Mouse (Mus musculus): ENCODE data around the gene Manf.

Gene Manf

GRCm38 (mm10) chr9:106884996-106885900 lies 6.5 kb downstream of the Manf start:
- DNase-seq (ENCODE audit: low read depth), result no peak

- DNase-seq (ENCODE audit: low read depth), result no peak
Observed at GRCm38 (mm10) chr9:106884306-106884705, 7.5 kb downstream of the Manf start.

GRCm38 (mm10) chr9:106883085-106883484 lies 8.7 kb downstream of the Manf start:
- DNase-seq (ENCODE audit: low read depth), result no peak

- DNase-seq (ENCODE audit: low read depth), result no peak
Observed at GRCm38 (mm10) chr9:106882176-106882575, 9.6 kb downstream of the Manf start.

- DNase-seq (ENCODE audit: low read depth), result no peak
Observed at GRCm38 (mm10) chr9:106881071-106881755, 10.6 kb downstream of the Manf start.

GRCm38 (mm10) chr9:106879471-106879870 lies 12.3 kb downstream of the Manf start:
- no peak for DNase-seq (ENCODE audit: low read depth)

- DNase-seq (ENCODE audit: low read depth), result no peak
Observed at GRCm38 (mm10) chr9:106876666-106877065, 15.1 kb downstream of the Manf start.

- DNase-seq (ENCODE audit: low read depth), result no peak
Observed at GRCm38 (mm10) chr9:106874216-106874615, 17.6 kb downstream of the Manf start.

- peak; percentile 46 for DNase-seq (ENCODE audit: low read depth)
Observed at GRCm38 (mm10) chr9:106858036-106858435, 33.7 kb downstream of the Manf start.

- no peak for DNase-seq (ENCODE audit: low read depth)
Observed at GRCm38 (mm10) chr9:106856664-106857063, 35.1 kb downstream of the Manf start.

- no peak for DNase-seq (ENCODE audit: low read depth)
Observed at GRCm38 (mm10) chr9:106842800-106843199, 49.0 kb downstream of the Manf start.

GRCm38 (mm10) chr9:106840569-106840968 lies 51.2 kb downstream of the Manf start:
- peak; percentile 44 for DNase-seq (ENCODE audit: low read depth)

GRCm38 (mm10) chr9:106822381-106823104 lies 69.2 kb downstream of the Manf start:
- peak; percentile 96 for DNase-seq (ENCODE audit: low read depth)

- DNase-seq (ENCODE audit: low read depth), result peak; percentile 100
Observed at GRCm38 (mm10) chr9:106821618-106822380, 70.0 kb downstream of the Manf start, which contains the start of gene Dcaf1. Gene Dcaf1, plus strand, starts transcription at chr9:106821874.

- peak; percentile 83 for DNase-seq (ENCODE audit: low read depth)
Observed at GRCm38 (mm10) chr9:106821050-106821617, 70.6 kb downstream of the Manf start.

GRCm38 (mm10) chr9:106819201-106819600 lies 72.6 kb downstream of the Manf start:
- peak; percentile 46 for DNase-seq (ENCODE audit: low read depth)

- DNase-seq (ENCODE audit: low read depth), result no peak
Observed at GRCm38 (mm10) chr9:106818191-106818590, 73.6 kb downstream of the Manf start.

GRCm38 (mm10) chr9:106806503-106806902 lies 85.3 kb downstream of the Manf start:
- no peak for DNase-seq (ENCODE audit: low read depth)

- no peak for DNase-seq (ENCODE audit: low read depth)
Observed at GRCm38 (mm10) chr9:106790831-106791230, 100.9 kb downstream of the Manf start.

GRCm38 (mm10) chr9:106789363-106789762 lies 102.4 kb downstream of the Manf start:
- no peak for DNase-seq (ENCODE audit: low read depth)

GRCm38 (mm10) chr9:106788812-106789321 lies 102.9 kb downstream of the Manf start, which contains the start of gene Rad54l2:
Gene Rad54l2, minus strand, starts transcription at chr9:106789194.
- peak; percentile 83 for DNase-seq (ENCODE audit: low read depth)

Measured in 416B (cell line).